Mouse (Mus musculus) ovary, postnatal 10 days (tissue): ENCODE data around the gene Cd79b.

Experiments used
- DNase-seq: peaks from one replicate; pipeline ENCODE4 v3.0.0; 2022; ENCODE audit warnings: low spot score

Gene Cd79b

GRCm38 (mm10) chr11:106318406-106319366, 4.1 kb upstream of the Cd79b start:
- DNase-seq, result no peak

- DNase-seq, result no peak
Measured at GRCm38 (mm10) chr11:106317801-106318200, 3.2 kb upstream of the Cd79b start.

GRCm38 (mm10) chr11:106316416-106316815, 1.9 kb upstream of the Cd79b start:
- no peak for DNase-seq

- DNase-seq, result no peak
Measured at GRCm38 (mm10) chr11:106313533-106313932, 1.0 kb downstream of the Cd79b start.

GRCm38 (mm10) chr11:106310123-106310522, 4.4 kb downstream of the Cd79b start:
- DNase-seq, result no peak

- DNase-seq, result no peak
Measured at GRCm38 (mm10) chr11:106308162-106308561, 6.4 kb downstream of the Cd79b start.

- DNase-seq, result no peak
Measured at GRCm38 (mm10) chr11:106307432-106307831, 7.1 kb downstream of the Cd79b start.

GRCm38 (mm10) chr11:106306758-106307157, 7.8 kb downstream of the Cd79b start:
- no peak for DNase-seq

- DNase-seq, result no peak
Measured at GRCm38 (mm10) chr11:106306065-106306385, 8.5 kb downstream of the Cd79b start.

GRCm38 (mm10) chr11:106305348-106306064, 9.1 kb downstream of the Cd79b start:
- DNase-seq, result no peak

- no peak for DNase-seq
Measured at GRCm38 (mm10) chr11:106302634-106303033, 11.9 kb downstream of the Cd79b start.

GRCm38 (mm10) chr11:106301765-106302164, 12.8 kb downstream of the Cd79b start, which contains the start of gene Gh:
Gene Gh, minus strand, starts transcription at chr11:106301865.
- DNase-seq, result no peak

GRCm38 (mm10) chr11:106291861-106292260, 22.7 kb downstream of the Cd79b start:
- DNase-seq, result no peak

- DNase-seq, result no peak
Measured at GRCm38 (mm10) chr11:106290376-106290775, 24.2 kb downstream of the Cd79b start.

GRCm38 (mm10) chr11:106289369-106289768, 25.2 kb downstream of the Cd79b start:
- no peak for DNase-seq

GRCm38 (mm10) chr11:106286987-106287386, 27.6 kb downstream of the Cd79b start:
- DNase-seq, result no peak

GRCm38 (mm10) chr11:106286206-106286605, 28.4 kb downstream of the Cd79b start:
- DNase-seq, result no peak

GRCm38 (mm10) chr11:106284126-106284525, 30.4 kb downstream of the Cd79b start:
- no peak for DNase-seq

GRCm38 (mm10) chr11:106283371-106283770, 31.2 kb downstream of the Cd79b start:
- no peak for DNase-seq

- DNase-seq, result no peak
Measured at GRCm38 (mm10) chr11:106282452-106282851, 32.1 kb downstream of the Cd79b start.

- DNase-seq, result peak; percentile 94
Measured at GRCm38 (mm10) chr11:106276454-106276853, 38.1 kb downstream of the Cd79b start, which contains the start of gene Tcam1. Gene Tcam1, plus strand, starts transcription at chr11:106276672.

GRCm38 (mm10) chr11:106274971-106275411, 39.6 kb downstream of the Cd79b start:
- DNase-seq, result peak; percentile 29

- no peak for DNase-seq
Measured at GRCm38 (mm10) chr11:106274374-106274773, 40.2 kb downstream of the Cd79b start.
